Mouse (Mus musculus) thymus, adult 2 months (tissue): Measurements from ENCODE around the gene Mrps25. TPM values are rescaled to one million over a fixed set of nuclear protein-coding genes. Genes with fewer than 3 reads are reported as not detected.

Experiments
- DNase-seq: peaks from one replicate; pipeline ENCODE4 v3.0.0; 2021
- H3K27ac ChIP-seq: fragments of 200-500 bp; 2 replicates; pipeline ENCODE4 v1.5.1; 2012; ENCODE audit warnings: low read length, control low read depth; ENCODE audit not compliant: control insufficient read depth, insufficient read depth
- H3K27me3 ChIP-seq: fragments of 200-500 bp; 2 replicates; pipeline ENCODE4 v1.6.1; 2012; ENCODE audit warnings: mild to moderate bottlenecking, low read length, moderate library complexity, mixed read lengths; ENCODE audit not compliant: control insufficient read depth, insufficient read depth
- H3K36me3 ChIP-seq: fragments of 200-500 bp; 2 replicates; pipeline ENCODE4 v1.6.1; 2012; ENCODE audit warnings: mild to moderate bottlenecking, low read length, moderate library complexity; ENCODE audit not compliant: control insufficient read depth, insufficient read depth
- H3K4me1 ChIP-seq: fragments of 200-500 bp; replicated peaks from 2 replicates; pipeline ENCODE4 v1.6.1; 2012; ENCODE audit warnings: low read length; ENCODE audit not compliant: control insufficient read depth, insufficient read depth
- H3K4me3 ChIP-seq: fragments of 200-500 bp; 2 replicates; pipeline ENCODE4 v1.5.1; 2012; ENCODE audit warnings: mild to moderate bottlenecking, low read length, control low read depth, moderate library complexity; ENCODE audit not compliant: control insufficient read depth, insufficient read depth
- CTCF ChIP-seq: fragments of 200-500 bp; IDR thresholded peaks from 2 replicates; pipeline ENCODE4 v1.5.1; 2012; ENCODE audit warnings: mild to moderate bottlenecking, control low read depth, low read length, moderate library complexity, borderline replicate concordance; ENCODE audit not compliant: control insufficient read depth, poor library complexity, insufficient read depth; ENCODE audit errors: extremely low read depth
- POLR2A ChIP-seq: fragments of 200-500 bp; IDR thresholded peaks from 2 replicates; pipeline ENCODE4 v1.6.1; 2012; ENCODE audit warnings: mild to moderate bottlenecking, low read length, control low read depth, moderate library complexity; ENCODE audit not compliant: control insufficient read depth, poor library complexity, insufficient read depth; ENCODE audit errors: extremely low read depth
- WGBS: fragments of 180-500 bp; shearing (Covaris S2); methylation state at CpG from one replicate; pipeline ENCODE4 v1.1.7; 2018; 5-methylcytosine and 5-hydroxymethylcytosine counted together
- polyA plus RNA-seq: library from polyadenylated mRNA; depleted of rRNA; stranded (reverse); fragments of >200 nt; gene quantifications from 2 replicates; pipeline ENCODE4 v1.2.3, GENCODE M21; 2012

Mrps25 gene
- polyA plus RNA-seq, 1 experiment: 16.9 TPM

DNA sequence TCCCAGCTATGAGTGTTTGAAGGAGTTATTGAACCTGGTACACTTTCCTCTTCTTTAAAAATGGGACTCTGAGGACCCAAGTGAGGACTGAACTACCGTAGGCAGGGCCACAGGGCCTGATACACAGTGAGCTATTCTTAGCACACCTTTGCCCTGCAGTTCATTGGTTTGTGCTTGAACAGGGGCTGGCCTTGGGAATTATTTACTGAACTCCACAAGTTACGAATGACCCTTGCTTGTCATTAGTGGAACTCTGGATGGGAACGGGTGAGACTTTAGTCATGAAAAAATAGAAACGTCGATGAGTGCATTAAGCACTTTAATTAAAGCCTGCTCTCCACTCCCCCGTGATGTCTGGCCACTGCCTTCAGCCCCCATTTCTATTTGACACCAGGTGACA lies 37.8 kb upstream of the Mrps25 start:
- no peak for TF ChIP-seq CTCF
- TF ChIP-seq POLR2A: no peak
- Histone ChIP-seq H3K27ac (no peak overlapping the region), H3K4me3 (no peak overlapping the region), H3K4me1 (no peaks in the 10 kb centered on the region), H3K36me3 (no peaks in the 10 kb centered on the region), H3K27me3 (no peaks in the 10 kb centered on the region)
- WGBS: 87% methylated on average over 6 of the region's 6 CpGs
- DNase-seq: no peak

DNA sequence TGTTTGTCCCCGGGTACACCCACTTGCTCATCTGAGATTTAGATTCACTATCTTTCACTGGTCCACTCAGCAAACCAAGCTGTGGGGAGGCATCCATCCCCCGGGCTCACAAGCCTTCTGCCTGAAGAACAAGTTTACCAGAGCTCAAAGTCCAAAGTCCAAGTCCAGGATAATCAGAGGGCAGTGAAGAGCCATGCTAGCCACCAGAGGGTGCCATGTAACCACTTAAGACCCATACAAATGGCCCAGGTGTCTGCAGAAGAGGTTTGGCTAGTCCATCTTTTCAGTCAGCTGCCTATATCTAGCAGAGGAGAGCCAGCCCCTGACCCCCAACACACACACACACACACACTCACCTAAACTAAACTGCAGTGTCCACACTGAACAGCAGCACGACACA lies 35.6 kb upstream of the Mrps25 start:
- H3K36me3 ChIP-seq: no peaks in the 10 kb centered on the region
- H3K4me1 ChIP-seq: no peaks in the 10 kb centered on the region; the same call in 1 of the 2 replicates
- no peaks in the 10 kb centered on the region for H3K27me3 ChIP-seq
- 48% methylated on average over 3 of the region's 3 CpGs for WGBS
- no peak for TF ChIP-seq CTCF
- no peak for TF ChIP-seq POLR2A
- no peak overlapping the region for H3K4me3 ChIP-seq
- no peak for DNase-seq
- no peak overlapping the region for H3K27ac ChIP-seq

DNA sequence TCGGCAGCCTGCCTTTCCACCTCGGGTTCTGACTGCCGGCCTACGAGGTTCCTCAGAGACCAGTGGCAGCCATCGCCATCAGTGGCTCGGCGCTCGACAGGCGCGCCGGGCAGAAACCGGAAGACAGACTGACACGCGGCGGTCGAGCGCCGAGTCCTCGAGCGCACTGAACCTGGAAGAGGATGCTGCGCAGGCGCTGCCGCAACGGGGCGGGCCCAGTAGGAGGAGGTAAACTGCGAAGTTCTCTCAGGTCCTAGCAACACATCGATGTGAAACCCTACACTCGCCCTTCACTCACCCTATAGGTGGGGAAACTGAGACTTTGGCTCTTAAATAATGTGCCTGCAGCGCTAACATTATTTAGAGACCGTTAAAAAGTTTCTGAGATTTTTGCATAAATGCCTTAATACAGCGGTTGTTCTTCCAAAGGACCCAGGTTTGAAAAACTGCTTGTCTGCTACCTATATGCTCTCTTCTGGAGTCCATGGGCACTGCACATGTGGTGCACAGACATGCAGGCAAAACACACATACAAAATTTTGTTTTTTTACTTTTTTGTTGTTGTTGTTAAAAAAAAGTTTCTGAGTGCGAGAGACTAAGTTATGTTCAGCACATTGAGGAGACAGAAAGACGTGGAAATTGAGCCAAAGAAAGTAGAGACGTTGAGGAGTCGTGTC lies 31.1 kb upstream of the Mrps25 start, which contains the start of gene Rbsn:
TSS of gene Rbsn (minus strand) at position 153 of the 677 bp plus-strand sequence.
- TF ChIP-seq POLR2A: peak; percentile 69; the same call in 1 of the 2 replicates
- TF ChIP-seq CTCF: peak; percentile 69; the same call in 1 of the 2 replicates

DNA sequence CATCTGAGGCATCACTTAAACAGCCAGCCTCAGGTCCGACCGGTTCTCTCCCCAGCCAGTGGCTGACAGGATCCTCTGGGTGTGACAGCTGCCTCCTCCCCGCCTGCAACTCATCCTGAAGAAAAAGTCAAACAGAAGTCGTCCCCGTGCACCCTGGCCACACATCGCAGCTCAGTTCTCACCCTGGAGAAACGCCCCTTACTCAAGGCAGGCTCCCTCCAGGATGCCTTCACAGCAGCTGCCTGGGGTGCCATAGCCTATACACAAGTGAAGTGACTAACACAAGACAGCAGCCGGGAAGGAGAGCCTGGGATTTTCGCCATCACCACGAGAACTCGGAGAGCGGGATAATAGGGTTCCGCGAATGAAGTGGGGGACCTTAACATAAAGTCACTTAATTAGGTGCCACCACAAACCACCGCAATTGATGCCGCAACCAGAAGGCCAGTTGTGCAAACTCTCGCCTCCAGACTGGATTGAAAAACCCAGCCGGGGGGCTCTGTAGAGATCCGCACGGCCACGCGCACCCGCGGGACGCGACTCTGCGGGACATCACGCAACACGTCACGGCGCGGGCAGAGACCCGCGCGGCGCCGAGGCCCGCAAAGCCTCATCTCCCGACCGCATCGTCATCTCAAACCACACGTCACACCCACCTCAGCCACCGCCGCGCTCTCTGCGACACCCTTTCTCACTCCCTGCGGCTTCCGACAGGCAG lies 30.4 kb upstream of the Mrps25 start:
- Histone ChIP-seq H3K4me3 (peak overlapping the region; percentile 91), H3K27me3 (no peaks in the 10 kb centered on the region), H3K36me3 (no peaks in the 10 kb centered on the region), H3K27ac (no peak overlapping the region; the same call in 1 of the 2 replicates), H3K4me1 (peaks cover 4% of the 10 kb centered on the region)
- DNase-seq: no peak
- TF ChIP-seq CTCF (no peak), POLR2A (no peak)
- WGBS: 1% methylated on average over 48 of the region's 48 CpGs

More for the DNA sequence above, 31.1 kb upstream of the Mrps25 start, which contains the start of gene Rbsn:
- no peaks in the 10 kb centered on the region for H3K27me3 ChIP-seq
- no peaks in the 10 kb centered on the region for H3K36me3 ChIP-seq
- peak within 1 kb of the TSS; percentile 91 for H3K4me3 ChIP-seq
- H3K27ac ChIP-seq: no peak within 1 kb of the TSS; the same call in 1 of the 2 replicates
- 12% methylated on average over 35 of the region's 35 CpGs for WGBS
- peaks cover 4% of the 10 kb centered on the region for H3K4me1 ChIP-seq
- DNase-seq: peak; percentile 93

DNA sequence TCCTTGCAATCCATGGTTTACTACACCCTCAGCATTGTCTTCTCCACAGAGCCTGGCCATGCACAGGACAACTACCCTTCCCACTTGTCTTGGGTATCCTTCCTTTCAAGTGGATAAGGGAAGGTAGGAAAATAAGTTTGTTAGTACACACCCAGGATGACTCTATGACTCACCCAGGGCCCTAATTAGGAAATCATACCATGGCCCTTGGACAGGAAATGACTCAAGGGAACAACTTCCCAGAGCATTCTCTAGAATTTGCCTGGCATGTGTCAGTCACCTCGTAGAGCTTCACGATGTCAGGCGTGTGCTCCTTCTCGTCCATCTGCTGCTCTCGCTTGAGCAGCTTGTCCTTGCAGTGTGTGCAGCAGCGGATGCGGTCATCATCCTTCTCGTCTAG lies 15.6 kb upstream of the Mrps25 start:
- 89% methylated on average over 8 of the region's 8 CpGs for WGBS
- Histone ChIP-seq H3K4me3 (no peak overlapping the region), H3K36me3 (peaks cover 44% of the 10 kb centered on the region), H3K27me3 (no peaks in the 10 kb centered on the region), H3K27ac (no peak overlapping the region), H3K4me1 (no peaks in the 10 kb centered on the region)
- TF ChIP-seq CTCF (no peak), POLR2A (no peak)
- no peak for DNase-seq

DNA sequence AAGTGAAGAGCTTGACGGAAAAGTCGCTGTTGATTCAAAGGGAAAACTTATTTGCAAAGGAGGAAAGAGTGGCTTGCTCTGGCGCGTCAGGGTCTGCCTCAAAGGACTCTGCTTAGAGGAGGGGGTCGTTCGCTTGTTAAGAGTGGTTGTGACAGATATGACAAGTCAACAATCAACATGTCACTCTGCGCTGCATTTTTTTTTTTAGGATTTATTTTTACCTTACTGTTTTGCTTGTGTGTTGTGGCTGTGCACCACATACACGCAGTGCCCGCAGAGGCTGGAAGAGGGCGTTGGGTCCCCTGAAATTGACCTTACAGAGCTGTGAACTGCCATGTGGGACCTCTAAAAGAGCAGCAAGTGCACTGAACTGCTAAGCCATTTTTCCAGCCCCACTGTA lies 345 bp upstream of the Mrps25 start:
- no peak; the same call in 1 of the 2 replicates for TF ChIP-seq POLR2A
- TF ChIP-seq CTCF: no peak
- peak overlapping the region; percentile 98 for H3K4me3 ChIP-seq
- H3K27me3 ChIP-seq: no peaks in the 10 kb centered on the region
- peaks cover 6% of the 10 kb centered on the region for H3K4me1 ChIP-seq
- peak overlapping the region; percentile 25; the same call in 1 of the 2 replicates for H3K27ac ChIP-seq
- peak; percentile 6 for DNase-seq
- 5% methylated on average over 10 of the region's 10 CpGs for WGBS
- no peaks in the 10 kb centered on the region for H3K36me3 ChIP-seq

DNA sequence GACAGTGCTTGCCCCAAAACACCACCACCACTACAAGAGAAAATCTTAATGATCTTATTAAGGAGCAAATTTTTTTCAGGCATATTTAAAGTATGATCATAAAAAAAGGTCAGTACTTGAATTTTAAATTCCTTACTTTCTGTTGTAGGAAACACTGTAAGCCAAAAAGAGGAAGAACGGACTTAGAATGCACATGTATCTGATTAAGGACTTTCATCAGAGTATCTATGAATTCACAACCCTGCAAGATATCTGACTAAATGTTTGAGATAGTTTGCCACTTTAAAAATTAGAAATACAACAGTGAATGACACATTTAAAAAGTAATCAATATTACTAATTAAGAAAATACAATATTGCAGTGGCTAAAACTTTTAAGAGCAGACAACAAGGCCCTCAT lies 7.4 kb downstream of the Mrps25 start:
- Histone ChIP-seq H3K27ac (no peak overlapping the region), H3K4me3 (no peak overlapping the region), H3K36me3 (peaks cover 39% of the 10 kb centered on the region), H3K27me3 (no peaks in the 10 kb centered on the region), H3K4me1 (no peaks in the 10 kb centered on the region)
- 98% methylated on average over 1 of the region's 1 CpGs for WGBS
- TF ChIP-seq CTCF (no peak), POLR2A (no peak)
- DNase-seq: no peak
